In genomic region chr10:116019086-116019860, GRCm38 (mm10) we compare ENCODE assay signal across 8 mouse cellular contexts. TPM values are rescaled to one million over a fixed set of nuclear protein-coding genes. Genes with fewer than 3 reads are reported as not detected.
A peak's percentile ranks its signal among the peaks of the same experiment; 100 is the strongest.
DNase-seq lines count a peak whose midpoint lies in the region; ATAC-seq and TF ChIP-seq lines count a peak whose summit lies in the region.

No protein-coding gene starts in this region.

- WGBS in lung, embryonic 15.5 days = 10% methylated on average over 20 of the region's 20 CpGs
- WGBS in forebrain, embryonic 13.5 days = 3% methylated on average over 20 of the region's 20 CpGs
- WGBS in stomach, postnatal 0 days = 10% methylated on average over 20 of the region's 20 CpGs

- H3K9ac ChIP-seq in lung, embryonic 15.5 days = no peak overlapping the region
- peak overlapping the region; percentile 70 for H3K9ac ChIP-seq in forebrain, embryonic 13.5 days
- no peak overlapping the region for H3K9ac ChIP-seq in stomach, postnatal 0 days (ENCODE audit: low read length)

- H3K4me3 ChIP-seq in lung, embryonic 15.5 days = no peak overlapping the region
- peak overlapping the region; percentile 60 for H3K4me3 ChIP-seq in forebrain, embryonic 13.5 days
- H3K4me3 ChIP-seq in stomach, postnatal 0 days (ENCODE audit: low read depth, low read length) = peak overlapping the region; percentile 30; the same call in 1 of the 2 replicates

- no peak for TF ChIP-seq EP300 in stomach, postnatal 0 days (optimal IDR thresholded peaks at IDR 0.05)

- H3K36me3 ChIP-seq in lung, embryonic 15.5 days = no peaks in the 10 kb centered on the region
- no peaks in the 10 kb centered on the region for H3K36me3 ChIP-seq in forebrain, embryonic 13.5 days (ENCODE audit: poor library complexity, severe bottlenecking)
- no peaks in the 10 kb centered on the region for H3K36me3 ChIP-seq in stomach, postnatal 0 days (ENCODE audit: control insufficient read depth, insufficient read depth, low read length)

- H3K9me3 ChIP-seq in lung, embryonic 15.5 days = no peaks in the 10 kb centered on the region
- no peaks in the 10 kb centered on the region for H3K9me3 ChIP-seq in forebrain, embryonic 13.5 days (replicated peaks)
- H3K9me3 ChIP-seq in stomach, postnatal 0 days (ENCODE audit: control insufficient read depth, low read length) = no peaks in the 10 kb centered on the region

- no peak for DNase-seq in lung, postnatal 25 days (ENCODE audit: low spot score)
- DNase-seq in c-Kit-positive CD71-negative TER-119-negative erythroid progenitor cells, embryonic 14.5 days (ENCODE audit: low read depth) = peak; percentile 34
- peak; percentile 15 for DNase-seq in kidney, postnatal 14 days
- DNase-seq in stomach, postnatal 0 days (ENCODE audit: low spot score) = peak; percentile 17
- DNase-seq in thymus, postnatal 25 days = no peak

- peaks cover 12% of the 10 kb centered on the region for H3K27me3 ChIP-seq in lung, embryonic 15.5 days
- H3K27me3 ChIP-seq in forebrain, embryonic 13.5 days = no peaks in the 10 kb centered on the region
- no peaks in the 10 kb centered on the region for H3K27me3 ChIP-seq in stomach, postnatal 0 days (ENCODE audit: control insufficient read depth, insufficient read depth, low read length)

- no peak for ATAC-seq in lung, embryonic 15.5 days (ENCODE audit: borderline replicate concordance, extremely low read depth, low FRiP score, low TSS enrichment)
- ATAC-seq in forebrain, embryonic 13.5 days = no peak
- ATAC-seq in megakaryocyte-erythroid progenitor cell, adult 5-6 weeks (replicated peaks; ENCODE audit: low FRiP score, low TSS enrichment, poor library complexity, severe bottlenecking) = peak; percentile 30; the same call in 1 of the 2 replicates
- no peak for ATAC-seq in stomach, postnatal 0 days (ENCODE audit: low FRiP score, low TSS enrichment)

- 0 out of 2 replicates have a peak, but pooled peaks cover 10% of the 10 kb centered on the region for H3K4me1 ChIP-seq in lung, embryonic 15.5 days
- H3K4me1 ChIP-seq in forebrain, embryonic 13.5 days = peaks cover 17% of the 10 kb centered on the region
- no peaks in the 10 kb centered on the region; the same call in 1 of the 2 replicates for H3K4me1 ChIP-seq in stomach, postnatal 0 days (replicated peaks; ENCODE audit: control insufficient read depth, insufficient read depth)

- H3K27ac ChIP-seq in lung, embryonic 15.5 days = no peak overlapping the region
- 0 out of 2 replicates have a peak overlapping the region, but pooled peaks have one; percentile 25 for H3K27ac ChIP-seq in forebrain, embryonic 13.5 days
- no peak overlapping the region for H3K27ac ChIP-seq in stomach, postnatal 0 days (replicated peaks)

- TF ChIP-seq CTCF in stomach, postnatal 0 days (IDR thresholded peaks at IDR 0.05; ENCODE audit: low read depth) = no peak

- H3K4me2 ChIP-seq in lung, embryonic 15.5 days = peak overlapping the region; percentile 65; the same call in 1 of the 2 replicates
- H3K4me2 ChIP-seq in forebrain, embryonic 13.5 days = peak overlapping the region; percentile 89
- H3K4me2 ChIP-seq in stomach, postnatal 0 days (replicated peaks; ENCODE audit: low read depth) = peak overlapping the region; percentile 5; the same call in 1 of the 2 replicates

RNA-seq across cellular contexts. Expression of gene Ptprr, which starts 1.3 kb away (rescaled TPM):
- 0.36 and 0.39 TPM in 2 replicates for polyA plus RNA-seq in lung, embryonic 15.5 days (2015; fragmentation: Nextera tagmentation; extraction: Ambion mirVana)
- 1.9 and 3.4 TPM in 2 replicates for polyA plus RNA-seq in forebrain, embryonic 13.5 days (2015; fragmentation: Nextera tagmentation; extraction: Ambion mirVana)
- not detected in 2 replicates for total RNA-seq in megakaryocyte-erythroid progenitor cell, adult 5-6 weeks (2014; fragmentation: Nextera tagmentation)
- not detected in 2 replicates for total RNA-seq in megakaryocyte-erythroid progenitor cell, adult 5-6 weeks (2017)
- 7.9 and 8.4 TPM in 2 replicates for polyA plus RNA-seq in stomach, postnatal 0 days (2015; fragmentation: Nextera tagmentation; extraction: Ambion mirVana)

Comparison
In these comparisons a context has a peak if more than half of its experiments do, and no peak if none do; other contexts are left out.
1. H3K4me2 ChIP-seq: peak in every context shown above with its lines; median percentile 89 in forebrain, embryonic 13.5 days; 65 in lung, embryonic 15.5 days; 5 in stomach, postnatal 0 days.
2. DNase-seq: peak in c-Kit-positive CD71-negative TER-119-negative erythroid progenitor cells, embryonic 14.5 days (single experiment), kidney, postnatal 14 days (single experiment) and stomach, postnatal 0 days (single experiment); none in lung, postnatal 25 days (single experiment) and thymus, postnatal 25 days (single experiment).